Mouse (Mus musculus): ENCODE measurements at regions not wholly inside any gene's neighbourhood (a gene's known extent, or its start where the extent isn't known, plus 50 kb on each side); places are given as distances from the start of the nearest gene placed in this dataset.

- WGBS, result 73% methylated on average over 5 of the region's 5 CpGs
- Histone ChIP-seq H3K27ac (ENCODE audit: low read depth, low read length) (no peak overlapping the region), H3K4me1 (ENCODE audit: insufficient read depth) (no peaks in the 10 kb centered on the region), H3K36me3 (ENCODE audit: insufficient read depth) (no peaks in the 10 kb centered on the region), H3K9me3 (ENCODE audit: low read length) (no peaks in the 10 kb centered on the region), H3K27me3 (ENCODE audit: insufficient read depth, low read length) (no peaks in the 10 kb centered on the region), H3K4me3 (ENCODE audit: low read depth, low read length) (no peak overlapping the region), H3K4me2 (ENCODE audit: low read depth) (no peak overlapping the region), H3K9ac (no peak overlapping the region)
- DNase-seq (no peak), ATAC-seq (no peak)
- TF ChIP-seq CTCF (IDR thresholded peaks at IDR 0.05; ENCODE audit: low read depth), result no peak
Measured at GRCm38 (mm10) chr4:80767447-80767846, 66.5 kb upstream of the Tyrp1 start.
